Mouse (Mus musculus) gonadal fat pad, adult 2 months (tissue): ENCODE results near the gene Crebl2. TPM values are rescaled to one million over a fixed set of nuclear protein-coding genes. Genes with fewer than 3 reads are reported as not detected.

Experiments used
- DNase-seq: peaks from one replicate; pipeline ENCODE4 v3.0.0-alpha.2; 2012; ENCODE audit warnings: low read depth
- polyA plus RNA-seq: library from polyadenylated mRNA; depleted of rRNA; stranded (reverse); fragments of >200 nt; gene quantifications from 2 replicates; pipeline ENCODE4 v1.2.3, GENCODE M21; 2012

Crebl2 gene
- polyA plus RNA-seq, 1 experiment: 17.4 TPM

GRCm38 (mm10) chr6:134872236-134872635 is 42.3 kb downstream of the Crebl2 start:
- no peak for DNase-seq

DNA sequence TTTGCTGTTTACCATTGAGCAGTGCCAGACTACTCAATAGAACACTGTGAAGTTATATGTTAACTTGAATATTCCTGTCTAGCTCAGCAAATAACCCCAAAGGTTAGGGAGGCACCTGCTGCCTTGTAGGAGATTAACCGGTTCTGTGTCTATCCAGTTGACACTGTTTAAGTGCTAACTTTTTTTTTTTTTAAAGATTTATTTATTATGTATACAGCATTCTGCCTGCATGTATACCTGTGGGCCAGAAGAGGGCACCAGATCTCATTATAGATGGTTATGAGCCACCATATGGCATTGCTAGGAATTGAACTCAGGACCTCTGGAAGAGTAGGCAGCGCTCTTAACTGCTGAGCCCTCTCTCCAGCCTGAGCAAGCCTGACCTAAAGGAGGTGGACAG is 43.1 kb downstream of the Crebl2 start:
- DNase-seq: no peak

DNA sequence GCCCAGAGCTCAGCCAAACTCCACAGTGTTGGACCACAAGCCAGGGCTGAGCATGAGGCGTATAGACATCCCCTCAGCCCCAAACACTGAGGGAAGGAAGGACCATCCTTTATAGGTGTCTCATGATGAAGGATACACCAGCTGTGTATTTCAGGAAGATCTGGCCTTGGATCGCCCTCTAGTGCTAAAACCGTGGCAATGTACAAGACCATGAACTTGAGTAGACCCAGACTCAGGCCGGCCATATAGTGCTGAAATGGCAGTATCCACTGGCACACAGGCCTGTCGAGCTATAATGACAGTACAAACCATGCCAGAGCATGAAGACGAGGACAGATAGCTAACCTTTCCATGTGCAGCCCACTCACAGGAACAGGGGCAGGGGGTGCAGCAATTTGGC is 46.8 kb downstream of the Crebl2 start:
- no peak for DNase-seq

DNA sequence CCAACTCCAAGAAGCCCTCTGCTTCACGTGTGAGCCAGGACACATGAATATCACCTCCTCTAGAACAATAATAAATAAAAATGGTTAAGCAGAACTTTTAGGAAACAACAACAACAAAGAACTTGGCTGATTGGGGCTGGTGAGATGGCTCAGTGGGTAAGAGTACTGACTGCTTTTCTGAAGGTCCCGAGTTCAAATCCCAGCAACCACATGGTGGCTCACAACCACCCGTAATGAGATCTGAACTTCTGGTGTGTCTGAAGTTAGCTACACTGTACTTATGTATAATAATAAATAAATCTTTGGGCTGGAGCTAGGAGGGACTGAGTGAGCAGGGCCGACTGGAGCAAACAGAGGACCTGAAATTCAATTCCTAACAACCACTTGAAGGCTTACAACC is 47.3 kb downstream of the Crebl2 start:
- DNase-seq: no peak

- DNase-seq: no peak
These were observed 47.9 kb downstream of the Crebl2 start for GRCm38 (mm10) chr6:134877892-134878291.

DNA sequence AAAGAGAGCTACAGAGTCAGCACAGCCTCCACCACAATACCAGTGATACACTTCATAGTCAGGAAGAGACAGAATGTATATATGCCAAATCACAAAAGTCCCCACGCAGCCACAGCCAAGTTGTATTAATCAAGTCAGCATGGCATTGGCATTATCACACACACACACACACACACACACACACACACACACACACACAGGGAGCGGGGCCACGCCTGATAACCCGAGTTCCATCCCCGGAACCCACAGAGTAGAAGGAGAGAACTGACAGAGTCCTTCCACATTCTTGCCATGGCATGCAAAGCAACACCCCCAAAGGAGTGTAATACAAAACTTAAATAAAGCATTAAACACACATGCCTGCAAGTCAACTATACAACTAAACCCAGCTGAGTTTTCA is 49.6 kb downstream of the Crebl2 start:
- no peak for DNase-seq

DNA sequence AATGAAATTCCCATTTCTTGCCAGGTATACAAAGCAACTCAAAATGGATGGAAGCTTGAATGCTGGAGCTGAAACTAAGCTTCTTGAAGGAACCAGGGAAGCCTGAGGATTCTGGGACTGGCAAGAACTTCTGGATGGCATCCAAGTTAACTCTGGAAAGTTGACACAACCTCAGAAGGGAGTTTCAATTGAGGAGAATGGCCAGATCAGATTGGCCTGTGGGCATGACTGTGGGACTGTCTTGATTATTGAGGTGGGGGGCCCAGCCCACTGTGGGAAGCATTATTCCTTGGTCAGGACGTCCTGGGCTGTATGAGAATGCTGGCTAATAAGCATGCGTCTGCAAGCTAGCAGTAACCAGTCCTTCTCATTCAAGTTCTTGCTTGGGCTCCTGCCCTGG is 50.1 kb downstream of the Crebl2 start:
- DNase-seq: no peak

- DNase-seq: no peak
These were observed 53.7 kb downstream of the Crebl2 start for GRCm38 (mm10) chr6:134883661-134884060.

- no peak for DNase-seq
These were observed 55.6 kb downstream of the Crebl2 start for GRCm38 (mm10) chr6:134885515-134885914.

GRCm38 (mm10) chr6:134886475-134886874 is 56.5 kb downstream of the Crebl2 start:
- no peak for DNase-seq

DNA sequence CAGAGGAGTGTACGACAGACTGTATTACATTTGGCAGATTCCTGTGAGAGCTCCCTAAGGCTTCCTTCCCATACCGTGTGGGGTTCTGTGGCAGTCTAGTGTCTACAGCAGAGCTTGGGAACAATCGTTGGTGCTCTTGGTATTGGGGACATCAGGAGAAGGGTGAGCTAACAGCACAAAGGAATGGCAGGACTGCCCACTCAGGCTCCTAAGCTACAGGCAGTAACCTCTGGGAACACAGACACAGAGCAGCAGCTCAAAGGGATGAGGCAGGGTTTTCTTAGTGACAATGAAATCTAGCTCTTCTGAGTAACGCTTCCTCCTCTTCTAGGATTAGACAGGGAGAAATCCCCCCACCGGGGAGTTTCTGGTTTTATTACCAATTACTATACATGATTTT is 57.1 kb downstream of the Crebl2 start:
- DNase-seq: no peak

GRCm38 (mm10) chr6:134887711-134888449 is 57.9 kb downstream of the Crebl2 start:
- DNase-seq: no peak

DNA sequence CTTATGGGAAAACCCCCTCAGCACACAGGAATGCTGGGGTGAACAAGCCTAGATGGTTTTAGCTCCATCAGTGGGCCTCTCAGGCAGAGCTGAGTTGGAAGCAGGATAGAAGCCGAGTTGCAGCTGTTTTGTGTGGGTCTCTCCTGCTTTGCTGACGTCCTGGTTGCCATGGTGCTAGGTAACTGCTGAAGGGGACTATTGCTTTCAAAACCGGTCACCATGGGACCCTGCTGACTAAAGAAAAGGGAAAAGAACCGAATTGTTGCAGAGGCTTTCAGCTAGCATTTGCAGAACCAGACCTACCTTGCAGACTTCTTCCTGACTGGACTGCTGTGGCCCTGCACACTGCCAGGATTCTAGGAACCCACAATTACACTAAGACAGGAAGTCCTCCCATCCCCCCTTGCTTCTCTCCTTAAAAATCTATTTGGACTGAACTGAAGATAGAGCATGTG is 58.6 kb downstream of the Crebl2 start:
- no peak for DNase-seq

- DNase-seq: no peak
These were observed 59.8 kb downstream of the Crebl2 start for GRCm38 (mm10) chr6:134889763-134890162.

GRCm38 (mm10) chr6:134890436-134890835 is 60.5 kb downstream of the Crebl2 start:
- no peak for DNase-seq

- DNase-seq: no peak
These were observed 66.8 kb downstream of the Crebl2 start for GRCm38 (mm10) chr6:134896570-134897436.

DNA sequence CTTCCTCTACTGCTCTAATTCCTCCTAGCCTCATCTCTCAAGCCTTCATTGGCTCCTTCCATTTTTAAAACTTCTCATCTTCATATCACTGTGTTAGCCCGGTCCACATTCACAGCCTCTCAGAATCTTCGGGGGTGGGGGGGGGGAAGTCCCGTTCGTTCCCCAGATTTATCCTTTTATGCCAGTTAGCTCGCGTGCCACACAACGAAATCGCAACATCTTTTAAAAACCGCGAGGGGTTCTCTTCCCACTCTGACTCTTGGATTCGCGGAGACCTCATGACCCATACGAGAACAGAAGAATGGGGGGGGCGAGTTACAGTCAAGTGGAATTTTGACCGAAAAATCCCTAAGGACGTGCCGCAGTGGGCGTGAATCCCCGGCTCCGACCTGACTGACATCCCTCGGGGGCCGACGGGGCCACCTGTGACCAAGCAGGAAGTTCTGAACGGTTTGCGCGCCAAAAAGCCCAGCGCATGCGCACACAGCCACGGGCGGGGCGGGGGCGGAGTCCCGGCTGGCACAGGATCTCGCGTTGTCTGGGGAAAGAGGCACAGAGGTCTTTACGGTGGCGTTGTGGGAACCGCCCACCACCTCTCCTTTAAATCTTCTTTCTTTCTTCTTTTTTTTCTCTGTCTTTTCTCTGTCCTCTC is 67.6 kb downstream of the Crebl2 start:
- DNase-seq: no peak

DNA sequence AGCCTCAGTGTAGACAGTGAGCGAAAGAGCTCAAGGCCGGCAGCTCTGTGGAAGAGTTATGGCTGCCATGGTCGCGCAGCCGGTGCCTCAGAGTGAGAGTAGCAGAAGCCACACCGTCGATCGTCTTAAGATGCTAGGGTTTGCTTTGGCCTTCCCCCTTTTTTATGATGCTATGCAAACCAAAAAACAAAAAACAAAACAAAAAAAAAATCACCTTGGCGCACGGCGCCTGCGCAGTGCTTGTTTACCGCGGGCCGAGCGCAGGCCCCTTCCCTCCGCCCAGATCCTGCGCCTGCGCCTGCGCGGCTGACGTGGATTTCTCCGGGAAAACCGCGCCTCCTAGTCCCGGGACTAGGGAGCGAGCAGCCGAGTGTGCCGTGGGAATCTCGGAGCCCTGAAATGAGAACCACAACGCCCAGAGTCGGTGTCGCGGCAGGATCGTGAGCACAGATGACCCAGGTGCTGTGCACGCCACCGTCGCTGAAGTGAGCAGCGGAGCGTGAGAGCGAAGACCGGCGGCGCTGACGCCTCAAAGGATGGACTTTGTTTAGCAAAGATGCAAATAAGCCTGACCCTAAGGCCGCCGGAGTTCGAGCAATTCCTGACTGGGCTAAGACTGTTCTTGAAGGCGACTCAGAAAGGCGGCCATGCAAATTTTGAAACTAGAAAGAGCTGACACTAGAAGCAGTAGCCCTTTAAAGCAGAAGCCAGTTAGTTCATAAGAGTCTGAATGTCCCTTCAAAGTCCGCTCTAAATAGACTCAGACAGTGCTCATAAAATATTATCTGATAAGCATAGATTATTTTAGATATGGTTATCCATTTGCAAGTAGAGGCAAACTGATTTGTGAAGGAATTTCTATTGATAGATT is 68.4 kb downstream of the Crebl2 start, which contains the start of gene Gpr19:
Gene Gpr19, minus strand, starts transcription at position 484 of the 871 bp plus-strand sequence.
- DNase-seq: no peak

GRCm38 (mm10) chr6:134903368-134903767 is 73.4 kb downstream of the Crebl2 start:
- DNase-seq: no peak

DNA sequence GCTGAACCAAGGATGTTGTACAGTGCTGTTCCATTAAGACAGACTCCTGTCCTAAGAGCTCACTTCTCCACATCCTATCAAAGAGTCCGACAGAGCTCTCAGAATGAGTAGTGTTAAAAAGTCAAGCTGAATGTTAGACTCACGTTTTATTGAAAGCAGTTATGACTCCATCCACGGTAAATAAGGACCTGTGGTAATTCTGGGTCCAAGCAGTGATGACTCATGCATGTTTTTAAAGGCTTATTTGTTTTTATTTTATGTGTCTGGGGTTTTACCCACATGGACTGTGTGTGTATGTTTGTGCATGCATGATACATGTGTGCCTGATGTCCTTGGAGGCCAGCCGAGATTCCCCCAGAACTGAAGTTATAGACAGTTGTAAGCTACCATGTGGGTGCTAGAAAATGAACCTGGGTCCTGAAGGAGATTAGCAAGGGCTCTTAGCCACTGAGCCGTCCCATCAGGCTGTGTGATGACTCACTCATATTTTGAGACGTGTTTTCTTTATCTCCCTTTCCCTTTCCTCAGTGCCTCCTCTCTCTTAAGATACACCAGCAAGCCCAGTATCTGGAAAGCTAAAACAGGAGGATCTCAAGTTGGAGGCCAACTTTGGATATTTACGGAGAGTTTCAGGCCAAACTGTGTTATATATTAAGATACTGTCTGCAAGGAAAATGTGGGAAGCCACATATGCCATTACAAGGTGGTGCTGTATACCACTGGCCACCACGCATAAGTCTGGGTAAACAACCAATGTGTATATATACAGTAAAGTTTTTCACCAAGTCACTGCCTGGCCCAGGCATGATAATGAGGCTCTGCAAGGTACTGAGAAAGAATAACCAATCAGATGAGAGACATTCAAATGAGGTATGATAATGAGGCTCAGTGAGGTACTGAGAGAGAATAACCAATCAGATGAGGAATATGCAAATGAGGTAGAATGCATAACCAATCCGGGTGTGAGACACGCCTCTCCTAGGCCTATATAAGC is 74.2 kb downstream of the Crebl2 start:
- no peak for DNase-seq
